Comparison of ENCODE assay signal across 22 mouse cellular contexts in genomic region chr13:45440226-45440625, GRCm38 (mm10). TPM values are rescaled to one million over a fixed set of nuclear protein-coding genes. Genes with fewer than 3 reads are reported as not detected.
DNase-seq lines count a peak whose midpoint lies in the region; ATAC-seq and TF ChIP-seq lines count a peak whose summit lies in the region.
"Had no signal": no experiment of that assay in that cellular context is flagged by ENCODE, and none has a peak within 500 bp of the region (broad histone marks: within the 10 kb centered on the region; RNA-seq: fewer than 3 reads in every experiment).

No protein-coding gene starts in this region.

- H3K9me3 ChIP-seq in neural tube, embryonic 14.5 days (ENCODE audit: control insufficient read depth, low read length) = no peaks in the 10 kb centered on the region
- no peaks in the 10 kb centered on the region for H3K9me3 ChIP-seq in limb, embryonic 13.5 days
- H3K9me3 ChIP-seq in liver, postnatal 0 days (ENCODE audit: low read length) = no peaks in the 10 kb centered on the region
- H3K9me3 ChIP-seq in intestine, embryonic 16.5 days (ENCODE audit: control insufficient read depth, low read length) = no peaks in the 10 kb centered on the region
- H3K9me3 ChIP-seq: forebrain, embryonic 10.5 days; hindbrain, embryonic 12.5 days; liver, embryonic 15.5 days; midbrain, embryonic 13.5 days; stomach, embryonic 15.5 days had no signal

- peak; percentile 27 for DNase-seq in kidney, adult 2 months
- no peak for DNase-seq in kidney, adult 18-20 months
- DNase-seq in neural tube, embryonic 10.5 days (ENCODE audit: extremely low spot score, low spot score) = no peak
- no peak for DNase-seq in liver, postnatal 0 days
- DNase-seq: adrenal gland, postnatal 36 days; cerebellum, adult 18-20 months; cerebellum, postnatal 14 days; gastrocnemius, postnatal 10 days; lung, postnatal 36 days; right cerebral cortex, postnatal 25 days had no signal

- TF ChIP-seq CTCF in kidney, adult 2 months (conservative IDR thresholded peaks at IDR 0.05; ENCODE audit: insufficient read depth, insufficient read length, low read depth, low read length) = no peak
- no peak for TF ChIP-seq CTCF in liver, postnatal 0 days (IDR thresholded peaks at IDR 0.05; ENCODE audit: low read depth)

- peaks cover 7% of the 10 kb centered on the region for H3K4me1 ChIP-seq in kidney, adult 2 months (ENCODE audit: control insufficient read depth, insufficient read depth, low read length)
- H3K4me1 ChIP-seq in neural tube, embryonic 14.5 days (ENCODE audit: control insufficient read depth, insufficient read depth, low read length) = 0 out of 2 replicates have a peak, but pooled peaks cover 5% of the 10 kb centered on the region
- peaks cover 62% of the 10 kb centered on the region for H3K4me1 ChIP-seq in limb, embryonic 13.5 days
- peaks cover 19% of the 10 kb centered on the region for H3K4me1 ChIP-seq in liver, postnatal 0 days (ENCODE audit: insufficient read depth)
- H3K4me1 ChIP-seq in intestine, embryonic 16.5 days (ENCODE audit: control insufficient read depth, insufficient read depth, low read length) = peaks cover 3% of the 10 kb centered on the region; the same call in 1 of the 2 replicates
- H3K4me1 ChIP-seq: midbrain, embryonic 13.5 days had no signal

- H3K9ac ChIP-seq in neural tube, embryonic 14.5 days (replicated peaks; ENCODE audit: low read depth, low read length) = no peak overlapping the region
- no peak overlapping the region for H3K9ac ChIP-seq in limb, embryonic 13.5 days
- H3K9ac ChIP-seq in liver, postnatal 0 days (replicated peaks) = no peak overlapping the region
- H3K9ac ChIP-seq in intestine, embryonic 16.5 days (ENCODE audit: low read depth, low read length) = no peak overlapping the region
- H3K9ac ChIP-seq: hindbrain, embryonic 12.5 days; liver, embryonic 15.5 days; midbrain, embryonic 13.5 days; stomach, embryonic 15.5 days had no signal

- no peaks in the 10 kb centered on the region for H3K36me3 ChIP-seq in kidney, adult 2 months (ENCODE audit: control insufficient read depth, insufficient read depth, low read length)
- H3K36me3 ChIP-seq in neural tube, embryonic 14.5 days (ENCODE audit: control insufficient read depth, insufficient read depth, low read length) = no peaks in the 10 kb centered on the region
- no peaks in the 10 kb centered on the region for H3K36me3 ChIP-seq in limb, embryonic 13.5 days
- H3K36me3 ChIP-seq in liver, postnatal 0 days (replicated peaks; ENCODE audit: insufficient read depth, low read length) = no peaks in the 10 kb centered on the region
- no peaks in the 10 kb centered on the region for H3K36me3 ChIP-seq in intestine, embryonic 16.5 days (ENCODE audit: control insufficient read depth, insufficient read depth, low read length)
- H3K36me3 ChIP-seq: forebrain, embryonic 10.5 days; hindbrain, embryonic 12.5 days; liver, embryonic 15.5 days; midbrain, embryonic 13.5 days; stomach, embryonic 15.5 days had no signal

- TF ChIP-seq EP300 in liver, postnatal 0 days (IDR thresholded peaks at IDR 0.05; ENCODE audit: low read depth) = no peak

- no peaks in the 10 kb centered on the region for H3K27me3 ChIP-seq in kidney, adult 2 months (replicated peaks; ENCODE audit: control insufficient read depth, insufficient read depth, low read length)
- no peaks in the 10 kb centered on the region for H3K27me3 ChIP-seq in neural tube, embryonic 14.5 days (ENCODE audit: control insufficient read depth, insufficient read depth, low read length)
- no peaks in the 10 kb centered on the region for H3K27me3 ChIP-seq in limb, embryonic 13.5 days
- peaks cover 28% of the 10 kb centered on the region for H3K27me3 ChIP-seq in liver, postnatal 0 days (ENCODE audit: insufficient read depth, low read length)
- H3K27me3 ChIP-seq in intestine, embryonic 16.5 days (replicated peaks; ENCODE audit: control insufficient read depth, insufficient read depth, low read length) = no peaks in the 10 kb centered on the region
- H3K27me3 ChIP-seq: hindbrain, embryonic 12.5 days; midbrain, embryonic 13.5 days; stomach, embryonic 15.5 days had no signal

- ATAC-seq in neural tube, embryonic 14.5 days (ENCODE audit: low read depth) = peak; percentile 74; the same call in 1 of the 2 replicates
- peak; percentile 82 for ATAC-seq in limb, embryonic 13.5 days (ENCODE audit: low FRiP score, low read depth)
- no peak for ATAC-seq in liver, postnatal 0 days
- ATAC-seq in intestine, embryonic 16.5 days = no peak
- ATAC-seq: CD4-positive, CD25-positive, alpha-beta regulatory T cell, adult 4 months; forebrain, embryonic 16.5 days; intestine, postnatal 0 days; midbrain, embryonic 13.5 days had no signal

- WGBS in kidney, adult 2 months = 56% methylated on average over 5 of the region's 5 CpGs
- 49% methylated on average over 5 of the region's 5 CpGs for WGBS in neural tube, embryonic 14.5 days
- WGBS in limb, embryonic 13.5 days = 33% methylated on average over 5 of the region's 5 CpGs
- 78% methylated on average over 5 of the region's 5 CpGs for WGBS in liver, postnatal 0 days (ENCODE audit: insufficient replicate concordance)
- WGBS in intestine, embryonic 16.5 days = 73% methylated on average over 5 of the region's 5 CpGs

- no peak overlapping the region for H3K27ac ChIP-seq in kidney, adult 2 months (ENCODE audit: insufficient read depth, low read depth, low read length)
- H3K27ac ChIP-seq in neural tube, embryonic 14.5 days (ENCODE audit: low read depth, low read length) = no peak overlapping the region
- peak overlapping the region; percentile 1; the same call in 1 of the 2 replicates for H3K27ac ChIP-seq in limb, embryonic 13.5 days
- no peak overlapping the region for H3K27ac ChIP-seq in liver, postnatal 0 days (ENCODE audit: low read depth)
- no peak overlapping the region for H3K27ac ChIP-seq in intestine, embryonic 16.5 days (ENCODE audit: low read length)
- H3K27ac ChIP-seq: forebrain, embryonic 10.5 days; hindbrain, embryonic 12.5 days; kidney, postnatal 0 days; liver, embryonic 15.5 days; midbrain, embryonic 13.5 days; stomach, embryonic 15.5 days had no signal

- TF ChIP-seq POLR2A in kidney, adult 2 months (IDR thresholded peaks at IDR 0.05; ENCODE audit: low read depth, low read length) = no peak

- H3K4me3 ChIP-seq in kidney, adult 2 months (ENCODE audit: insufficient read depth, low read depth, low read length) = no peak overlapping the region
- H3K4me3 ChIP-seq in neural tube, embryonic 14.5 days (ENCODE audit: low read depth, low read length) = no peak overlapping the region
- no peak overlapping the region for H3K4me3 ChIP-seq in limb, embryonic 13.5 days
- no peak overlapping the region for H3K4me3 ChIP-seq in liver, postnatal 0 days (ENCODE audit: low read depth, low read length)
- H3K4me3 ChIP-seq in intestine, embryonic 16.5 days (ENCODE audit: low read length) = no peak overlapping the region
- H3K4me3 ChIP-seq: forebrain, embryonic 10.5 days; hindbrain, embryonic 12.5 days; liver, embryonic 15.5 days; midbrain, embryonic 13.5 days; stomach, embryonic 15.5 days had no signal

- H3K4me2 ChIP-seq in neural tube, embryonic 14.5 days (ENCODE audit: low read depth, low read length) = no peak overlapping the region
- peak overlapping the region; percentile 19; the same call in 1 of the 2 replicates for H3K4me2 ChIP-seq in limb, embryonic 13.5 days (replicated peaks)
- H3K4me2 ChIP-seq in liver, postnatal 0 days (ENCODE audit: low read depth, low read length) = no peak overlapping the region
- H3K4me2 ChIP-seq in intestine, embryonic 16.5 days (ENCODE audit: low read depth, low read length) = no peak overlapping the region
- H3K4me2 ChIP-seq: hindbrain, embryonic 12.5 days; liver, embryonic 15.5 days; midbrain, embryonic 13.5 days; stomach, embryonic 15.5 days had no signal

RNA-seq across cellular contexts. Expression of gene Mylip, which starts 50.7 kb away (rescaled TPM):
- 29.4 and 33.5 TPM in 2 replicates for polyA plus RNA-seq in kidney, adult 2 months (2012; rRNA removed)
- polyA plus RNA-seq in neural tube, embryonic 14.5 days (2014; fragmentation: Nextera tagmentation; extraction: Ambion mirVana) = 4.4 and 4.7 TPM in 2 replicates
- polyA plus RNA-seq in limb, embryonic 13.5 days (2015; fragmentation: Nextera tagmentation; extraction: Ambion mirVana) = 28.1 and 28.4 TPM in 2 replicates
- 6.9 and 7.4 TPM in 2 replicates for polyA plus RNA-seq in liver, postnatal 0 days (2015; fragmentation: Nextera tagmentation; extraction: Ambion mirVana)
- 6.1 and 6.6 TPM in 2 replicates for polyA plus RNA-seq in intestine, embryonic 16.5 days (2015; fragmentation: Nextera tagmentation; extraction: Ambion mirVana)

Comparison
In these comparisons a context has a peak if more than half of its experiments do, and no peak if none do; other contexts are left out.
1. ATAC-seq: peak in neural tube, embryonic 14.5 days (single experiment) and limb, embryonic 13.5 days (single experiment); none in liver, postnatal 0 days (single experiment) and intestine, embryonic 16.5 days (single experiment).